Mouse (Mus musculus): ENCODE results near the gene Cacna1e.

Gene Cacna1e

GRCm38 (mm10) chr1:154528803-154529202, 355.5 kb downstream of the Cacna1e start:
- intact Hi-C loops (cut with DNase I), result no loop called here

GRCm38 (mm10) chr1:154520715-154521114, 363.6 kb downstream of the Cacna1e start:
- intact Hi-C loops (cut with DNase I), result no loop called here

- intact Hi-C loops (cut with DNase I), result no loop called here
Observed at GRCm38 (mm10) chr1:154515350-154515749, 369.0 kb downstream of the Cacna1e start.

- intact Hi-C loops (cut with DNase I), result no loop called here
Observed at GRCm38 (mm10) chr1:154511736-154512135, 372.6 kb downstream of the Cacna1e start.

- intact Hi-C loops (cut with DNase I), result no loop called here
Observed at GRCm38 (mm10) chr1:154504005-154504404, 380.3 kb downstream of the Cacna1e start.

GRCm38 (mm10) chr1:154500869-154501268, 383.4 kb downstream of the Cacna1e start:
- intact Hi-C loops (cut with DNase I), result no loop called here

GRCm38 (mm10) chr1:154500187-154500866, 384.0 kb downstream of the Cacna1e start:
- intact Hi-C loops (cut with DNase I), result no loop called here

GRCm38 (mm10) chr1:154498821-154499220, 385.5 kb downstream of the Cacna1e start:
- intact Hi-C loops (cut with DNase I), result no loop called here

GRCm38 (mm10) chr1:154491071-154491470, 393.2 kb downstream of the Cacna1e start:
- intact Hi-C loops (cut with DNase I), result no loop called here

GRCm38 (mm10) chr1:154476671-154477070, 407.6 kb downstream of the Cacna1e start:
- intact Hi-C loops (cut with DNase I), result no loop called here

- intact Hi-C loops (cut with DNase I), result no loop called here
Observed at GRCm38 (mm10) chr1:154475706-154476105, 408.6 kb downstream of the Cacna1e start.

- intact Hi-C loops (cut with DNase I), result no loop called here
Observed at GRCm38 (mm10) chr1:154474156-154474555, 410.1 kb downstream of the Cacna1e start.

GRCm38 (mm10) chr1:154467265-154467664, 417.0 kb downstream of the Cacna1e start:
- intact Hi-C loops (cut with DNase I), result no loop called here

GRCm38 (mm10) chr1:154461521-154461920, 422.8 kb downstream of the Cacna1e start:
- intact Hi-C loops (cut with DNase I), result no loop called here

GRCm38 (mm10) chr1:154460067-154460466, 424.2 kb downstream of the Cacna1e start:
- intact Hi-C loops (cut with DNase I), result no loop called here

- intact Hi-C loops (cut with DNase I), result no loop called here
Observed at GRCm38 (mm10) chr1:154458601-154459000, 425.7 kb downstream of the Cacna1e start.

GRCm38 (mm10) chr1:154450799-154451198, 433.5 kb downstream of the Cacna1e start:
- intact Hi-C loops (cut with DNase I), result no loop called here

- intact Hi-C loops (cut with DNase I), result no loop called here
Observed at GRCm38 (mm10) chr1:154446456-154446855, 437.8 kb downstream of the Cacna1e start.

GRCm38 (mm10) chr1:154433520-154433919, 450.8 kb downstream of the Cacna1e start:
- intact Hi-C loops (cut with DNase I), result no loop called here

- intact Hi-C loops (cut with DNase I), result no loop called here
Observed at GRCm38 (mm10) chr1:154433112-154433511, 451.2 kb downstream of the Cacna1e start.

- intact Hi-C loops (cut with DNase I), result no loop called here
Observed at GRCm38 (mm10) chr1:154428276-154428675, 456.0 kb downstream of the Cacna1e start.

- intact Hi-C loops (cut with DNase I), result no loop called here
Observed at GRCm38 (mm10) chr1:154418278-154418677, 466.0 kb downstream of the Cacna1e start.

GRCm38 (mm10) chr1:154416384-154417155, 467.7 kb downstream of the Cacna1e start:
- intact Hi-C loops (cut with DNase I), result no loop called here
